ENCODE assay signal across 9 mouse cellular contexts in genomic region chr8:57013813-57014320, GRCm38 (mm10).
DNase-seq lines count a peak whose midpoint lies in the region; ATAC-seq and TF ChIP-seq lines count a peak whose summit lies in the region.
"Had no signal": no experiment of that assay in that cellular context is flagged by ENCODE, and none has a peak within 500 bp of the region (broad histone marks: within the 10 kb centered on the region; RNA-seq: fewer than 3 reads in every experiment).

No protein-coding gene starts in this region.

- H3K27ac ChIP-seq in forebrain, postnatal 0 days (ENCODE audit: low read depth, low read length), result no peak overlapping the region
- H3K27ac ChIP-seq in forebrain, embryonic 11.5 days (ENCODE audit: low read depth, low read length), result no peak overlapping the region
- H3K27ac ChIP-seq in kidney, postnatal 0 days, result no peak overlapping the region
- H3K27ac ChIP-seq in kidney, embryonic 15.5 days, result no peak overlapping the region

- no peaks in the 10 kb centered on the region for H3K27me3 ChIP-seq in forebrain, postnatal 0 days (ENCODE audit: insufficient read depth, low read length)
- no peaks in the 10 kb centered on the region for H3K27me3 ChIP-seq in forebrain, embryonic 11.5 days (ENCODE audit: control insufficient read depth, insufficient read depth, low read length)
- H3K27me3 ChIP-seq in kidney, postnatal 0 days (ENCODE audit: insufficient read depth, low read length), result no peaks in the 10 kb centered on the region
- no peaks in the 10 kb centered on the region for H3K27me3 ChIP-seq in kidney, embryonic 15.5 days
- H3K27me3 ChIP-seq: CH12.LX had no signal

- no peak for DNase-seq in forebrain, postnatal 0 days
- DNase-seq in forebrain, embryonic 11.5 days (ENCODE audit: low spot score), result no peak
- DNase-seq in kidney, postnatal 0 days (ENCODE audit: low spot score), result peak; percentile 12
- DNase-seq in adrenal gland, postnatal 14 days, result peak; percentile 52
- DNase-seq in heart, postnatal 10 days, result peak; percentile 14
- no peak for DNase-seq in spleen, postnatal 14 days (ENCODE audit: low spot score in 2 of 2)
- DNase-seq: kidney, postnatal 10 days had no signal

- no peak overlapping the region for H3K4me3 ChIP-seq in forebrain, postnatal 0 days (ENCODE audit: low read depth, low read length)
- no peak overlapping the region for H3K4me3 ChIP-seq in forebrain, embryonic 11.5 days (ENCODE audit: low read depth, low read length)
- no peak overlapping the region for H3K4me3 ChIP-seq in kidney, postnatal 0 days (replicated peaks; ENCODE audit: low read depth, low read length)
- H3K4me3 ChIP-seq in kidney, embryonic 15.5 days (replicated peaks), result no peak overlapping the region

- WGBS in forebrain, postnatal 0 days, result 17% methylated on average over 3 of the region's 3 CpGs
- WGBS in forebrain, embryonic 11.5 days, result 63% methylated on average over 3 of the region's 3 CpGs
- WGBS in kidney, postnatal 0 days, result 69% methylated on average over 3 of the region's 3 CpGs
- WGBS in kidney, embryonic 15.5 days, result 70% methylated on average over 3 of the region's 3 CpGs

- no peaks in the 10 kb centered on the region for H3K36me3 ChIP-seq in forebrain, postnatal 0 days (ENCODE audit: insufficient read depth)
- H3K36me3 ChIP-seq in forebrain, embryonic 11.5 days (ENCODE audit: control insufficient read depth, insufficient read depth, low read length), result no peaks in the 10 kb centered on the region
- no peaks in the 10 kb centered on the region for H3K36me3 ChIP-seq in kidney, postnatal 0 days (ENCODE audit: insufficient read depth, low read length)
- no peaks in the 10 kb centered on the region for H3K36me3 ChIP-seq in kidney, embryonic 15.5 days

- intact Hi-C loops in heart, postnatal 10 days (cut with DNase I), result no loop called here

- H3K9me3 ChIP-seq in forebrain, postnatal 0 days (ENCODE audit: low read length), result no peaks in the 10 kb centered on the region
- H3K9me3 ChIP-seq in forebrain, embryonic 11.5 days (ENCODE audit: control insufficient read depth, low read length), result no peaks in the 10 kb centered on the region
- no peaks in the 10 kb centered on the region for H3K9me3 ChIP-seq in kidney, postnatal 0 days (replicated peaks; ENCODE audit: low read length)
- H3K9me3 ChIP-seq in kidney, embryonic 15.5 days (replicated peaks), result no peaks in the 10 kb centered on the region

- ATAC-seq in forebrain, postnatal 0 days, result peak; percentile 34
- no peak for ATAC-seq in forebrain, embryonic 11.5 days (replicated peaks; ENCODE audit: low FRiP score)
- ATAC-seq in kidney, postnatal 0 days (replicated peaks; ENCODE audit: low FRiP score, low read depth), result no peak
- no peak for ATAC-seq in kidney, embryonic 15.5 days (replicated peaks; ENCODE audit: low FRiP score)

- no peak for TF ChIP-seq CTCF in forebrain, postnatal 0 days (IDR thresholded peaks at IDR 0.05; ENCODE audit: low read depth)
- TF ChIP-seq CTCF in kidney, postnatal 0 days (IDR thresholded peaks at IDR 0.05; ENCODE audit: low read depth), result no peak

- H3K4me1 ChIP-seq in forebrain, postnatal 0 days (ENCODE audit: insufficient read depth), result no peaks in the 10 kb centered on the region
- no peaks in the 10 kb centered on the region for H3K4me1 ChIP-seq in forebrain, embryonic 11.5 days (replicated peaks; ENCODE audit: control insufficient read depth, insufficient read depth, low read length)
- no peaks in the 10 kb centered on the region for H3K4me1 ChIP-seq in kidney, postnatal 0 days (replicated peaks; ENCODE audit: insufficient read depth, low read length)
- H3K4me1 ChIP-seq in kidney, embryonic 15.5 days, result no peaks in the 10 kb centered on the region

- no peak overlapping the region for H3K9ac ChIP-seq in forebrain, postnatal 0 days
- H3K9ac ChIP-seq in forebrain, embryonic 11.5 days (ENCODE audit: low read length), result no peak overlapping the region
- H3K9ac ChIP-seq in kidney, postnatal 0 days (ENCODE audit: low read depth, low read length), result no peak overlapping the region
- H3K9ac ChIP-seq in kidney, embryonic 15.5 days, result no peak overlapping the region

- H3K4me2 ChIP-seq in forebrain, postnatal 0 days (ENCODE audit: low read depth), result no peak overlapping the region
- H3K4me2 ChIP-seq in forebrain, embryonic 11.5 days (ENCODE audit: low read depth, low read length, severe bottlenecking), result no peak overlapping the region
- no peak overlapping the region for H3K4me2 ChIP-seq in kidney, postnatal 0 days (ENCODE audit: low read length)
- H3K4me2 ChIP-seq in kidney, embryonic 15.5 days, result no peak overlapping the region

Comparison
In these comparisons a context has a peak if more than half of its experiments do, and no peak if none do; other contexts are left out.
1. DNase-seq: peak in kidney, postnatal 0 days (single experiment), adrenal gland, postnatal 14 days (single experiment) and heart, postnatal 10 days (2 of 2); none in forebrain, postnatal 0 days (single experiment), forebrain, embryonic 11.5 days (single experiment) and spleen, postnatal 14 days (0 of 2).